Mouse (Mus musculus) thymus, postnatal 14 days (tissue): ENCODE results near the gene Lingo4.
A peak's percentile ranks its signal among the peaks of the same experiment; 100 is the strongest.

Source experiments
- DNase-seq: peaks from one replicate; pipeline ENCODE4 v3.0.0; 2021

Gene Lingo4

GRCm38 (mm10) chr3:94398217-94398616 lies at the start of gene Lingo4:
Gene Lingo4 (plus strand): TSS chr3:94398517.
- no peak for DNase-seq

DNA sequence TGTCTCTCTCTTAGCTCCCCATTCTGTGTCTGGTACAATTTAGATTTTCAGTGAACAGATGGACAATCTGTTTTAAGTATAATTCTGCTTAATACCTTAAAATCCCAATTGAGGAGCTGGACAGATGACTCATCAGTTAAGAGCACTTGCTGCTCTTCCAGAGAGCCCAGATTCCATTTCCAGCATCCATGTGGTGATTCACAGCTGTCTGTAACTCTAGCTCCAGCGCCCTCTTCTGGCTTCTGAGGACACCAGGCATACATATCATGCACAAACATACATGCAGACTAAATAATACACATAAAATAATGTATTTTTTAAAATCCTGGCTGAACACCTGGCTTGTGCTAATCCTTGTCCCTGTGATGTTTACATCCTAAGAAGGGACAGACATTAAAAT lies 37.5 kb upstream of the Lingo4 start:
- DNase-seq, result peak; percentile 51

DNA sequence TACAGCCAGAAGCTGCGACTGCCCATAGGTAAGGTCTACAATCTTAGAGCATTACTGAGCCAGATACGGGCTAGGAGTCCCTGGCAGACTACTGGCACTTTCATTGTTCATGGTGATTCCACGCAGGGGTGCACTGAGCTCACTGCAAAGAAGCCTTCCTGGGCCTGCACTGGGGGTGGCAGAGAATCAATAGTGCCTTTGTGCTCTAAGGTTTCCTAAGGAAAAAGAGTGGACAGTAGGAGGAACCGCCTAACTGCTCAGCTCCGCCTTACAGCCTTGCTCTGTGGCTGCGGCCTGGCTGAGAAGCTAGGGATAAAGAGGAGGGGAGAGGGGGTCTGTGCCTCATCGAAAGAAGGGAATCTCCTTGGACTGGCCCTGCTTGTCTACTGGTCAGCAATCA lies 36.2 kb upstream of the Lingo4 start, which contains the start of gene C2cd4d:
C2cd4d (plus strand) TSS at position 301 of the 400 bp plus-strand sequence.
- DNase-seq, result no peak

GRCm38 (mm10) chr3:94363291-94364153 lies 34.8 kb upstream of the Lingo4 start:
- DNase-seq, result no peak

DNA sequence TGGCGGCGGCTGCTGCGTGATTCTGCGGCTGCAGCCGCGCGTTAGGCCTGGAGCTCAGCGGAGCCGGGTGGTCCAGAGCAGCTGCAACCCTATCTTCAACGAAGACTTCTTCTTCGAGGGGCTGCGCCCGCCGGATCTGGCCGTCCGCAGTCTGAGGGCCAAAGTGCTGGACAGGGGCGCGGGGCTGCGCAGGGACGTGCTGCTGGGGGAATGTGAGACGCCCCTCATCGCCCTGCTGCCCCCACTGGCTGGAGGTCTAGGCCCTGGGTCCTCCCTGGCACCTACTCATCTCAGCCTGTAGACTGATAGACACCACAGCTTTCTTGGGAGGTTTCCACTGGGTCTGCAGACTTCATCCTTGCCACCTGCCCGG lies 34.2 kb upstream of the Lingo4 start:
- DNase-seq, result no peak

- peak; percentile 85 for DNase-seq
These were observed 31.6 kb upstream of the Lingo4 start for GRCm38 (mm10) chr3:94366761-94367160.

GRCm38 (mm10) chr3:94367511-94367910 lies 30.8 kb upstream of the Lingo4 start:
- DNase-seq, result no peak

GRCm38 (mm10) chr3:94368631-94369030 lies 29.7 kb upstream of the Lingo4 start:
- DNase-seq, result peak; percentile 51

- no peak for DNase-seq
These were observed 28.6 kb upstream of the Lingo4 start for GRCm38 (mm10) chr3:94369709-94370108.

- DNase-seq, result no peak
These were observed 26.7 kb upstream of the Lingo4 start for GRCm38 (mm10) chr3:94371637-94372036.

GRCm38 (mm10) chr3:94372038-94372437 lies 26.3 kb upstream of the Lingo4 start:
- no peak for DNase-seq

- peak; percentile 24 for DNase-seq
These were observed 25.7 kb upstream of the Lingo4 start, which contains the start of gene Rorc for GRCm38 (mm10) chr3:94372641-94373040. Gene Rorc (plus strand): TSS chr3:94372794.

DNA sequence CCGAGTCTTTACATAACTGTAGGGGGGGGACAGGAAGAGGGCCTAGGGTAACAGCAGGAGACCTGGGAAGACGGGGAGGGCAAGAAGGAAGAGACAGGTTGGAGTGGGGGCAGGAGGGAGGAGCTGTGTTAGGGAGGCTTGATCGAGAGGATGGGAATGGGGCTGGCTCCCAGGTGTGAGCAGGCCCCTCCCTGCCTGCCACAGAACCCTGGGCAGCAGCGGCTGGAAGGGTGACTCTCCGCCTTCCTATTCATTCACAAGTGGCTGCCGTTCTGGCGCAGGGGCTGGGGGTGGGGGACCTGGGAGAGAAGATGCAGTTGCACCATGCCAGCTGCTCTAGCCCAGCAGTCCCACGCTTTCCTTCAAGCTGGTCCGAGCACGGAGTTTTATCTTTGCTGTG lies 25.2 kb upstream of the Lingo4 start:
- peak; percentile 45 for DNase-seq

GRCm38 (mm10) chr3:94373597-94374011 lies 24.7 kb upstream of the Lingo4 start:
- DNase-seq, result peak; percentile 70

DNA sequence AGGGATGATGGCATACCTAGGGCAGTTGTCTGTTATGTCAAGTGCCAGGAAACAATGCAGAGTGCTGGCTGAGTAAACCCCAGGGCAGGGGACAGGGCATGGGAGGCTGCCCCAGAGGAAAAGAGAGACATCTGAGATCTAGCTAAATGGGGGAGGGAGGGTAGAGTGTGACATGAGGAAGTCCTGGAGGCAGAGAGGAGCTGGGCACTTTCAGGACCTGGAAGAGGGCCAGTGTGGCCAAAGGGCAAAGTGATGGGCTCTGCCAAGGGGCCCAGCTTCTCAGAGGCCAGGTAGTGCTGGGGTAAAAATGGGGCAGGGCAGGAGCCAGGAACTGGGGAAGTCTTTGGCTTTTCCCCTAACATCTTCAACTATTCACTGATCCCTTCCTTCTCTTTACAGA lies 23.7 kb upstream of the Lingo4 start:
- DNase-seq, result peak; percentile 40

DNA sequence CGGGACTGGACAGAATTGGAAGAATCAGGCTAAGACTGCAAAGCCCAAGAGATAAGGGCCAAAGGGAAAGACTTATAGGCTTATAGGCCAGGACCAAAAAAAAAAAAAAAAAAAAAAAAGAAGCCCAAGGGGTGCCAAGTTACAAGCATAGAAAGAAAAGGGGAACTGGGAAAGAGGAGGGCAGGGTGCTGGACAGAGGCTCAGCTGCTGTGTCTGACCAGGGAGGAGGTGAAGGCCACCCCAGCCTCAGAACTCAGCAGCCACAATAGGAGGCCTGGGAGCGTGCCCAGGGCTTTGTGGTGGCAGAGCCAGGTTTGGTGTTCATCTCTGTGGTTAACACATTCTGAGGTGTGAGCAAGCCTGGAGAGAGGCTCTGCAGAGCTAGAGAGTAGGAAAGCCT lies 23.2 kb upstream of the Lingo4 start:
- DNase-seq, result peak; percentile 58

DNA sequence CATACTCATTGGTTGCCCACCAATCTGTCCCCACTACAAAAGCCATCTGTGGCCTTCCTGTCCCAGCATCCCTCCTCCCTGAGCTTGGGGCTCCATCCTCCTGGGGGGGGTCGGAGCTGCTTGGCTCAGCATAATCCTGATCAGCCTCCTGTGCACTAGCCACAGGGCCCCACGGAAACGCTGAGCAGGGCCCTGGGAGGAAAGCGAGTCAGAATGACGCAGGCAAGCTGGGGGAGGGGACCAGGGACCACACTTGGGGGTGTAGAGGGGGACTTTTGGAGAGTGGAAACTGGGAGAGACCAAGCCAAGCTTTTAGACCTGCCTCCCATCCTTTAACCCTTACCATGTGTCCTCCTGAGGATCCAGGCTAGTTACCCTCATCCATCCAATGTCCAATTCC lies 22.5 kb upstream of the Lingo4 start:
- DNase-seq, result peak; percentile 88

DNA sequence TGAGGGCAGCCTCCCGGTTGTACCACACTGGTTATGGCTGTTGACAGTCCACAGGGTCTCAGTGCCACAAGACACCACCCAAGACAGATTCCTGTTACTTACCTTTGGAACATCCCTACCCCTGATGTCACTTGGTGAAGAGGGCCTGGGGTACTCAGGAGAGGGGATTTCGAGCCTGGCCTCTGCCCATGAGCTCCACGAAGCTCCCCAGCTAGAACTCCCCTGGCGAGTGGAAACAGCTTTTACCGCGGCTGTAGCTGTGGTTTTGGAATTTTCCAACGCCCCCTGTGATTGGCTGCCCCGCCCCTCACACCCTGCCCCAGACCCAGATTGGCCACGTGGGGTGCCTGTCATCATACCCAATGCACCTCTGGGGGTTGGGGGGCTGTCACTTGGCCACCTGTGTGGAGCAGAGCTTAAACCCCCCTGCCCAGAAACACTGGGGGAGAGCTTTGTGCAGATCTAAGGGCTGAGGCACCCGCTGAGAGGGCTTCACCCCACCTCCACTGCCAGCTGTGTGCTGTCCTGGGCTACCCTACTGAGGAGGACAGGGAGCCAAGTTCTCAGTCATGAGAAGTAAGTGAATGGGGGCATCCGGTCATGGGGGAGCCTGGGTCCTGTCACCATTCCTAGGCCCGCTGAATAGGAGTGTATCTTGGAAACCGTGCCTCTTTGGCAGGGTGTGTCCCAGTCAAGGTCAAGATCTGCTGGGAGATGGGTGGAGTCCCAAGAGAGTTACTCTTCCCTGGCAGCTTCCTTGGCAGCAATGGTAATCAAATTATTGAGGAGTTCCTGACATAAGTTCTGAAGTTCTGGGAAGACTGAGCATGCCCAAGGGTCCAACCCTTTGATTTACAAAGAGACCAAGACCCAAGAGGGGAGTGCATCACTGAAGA lies 21.0 kb upstream of the Lingo4 start:
- DNase-seq, result peak; percentile 98

- DNase-seq, result peak; percentile 40
These were observed 18.3 kb upstream of the Lingo4 start for GRCm38 (mm10) chr3:94379831-94380510.

GRCm38 (mm10) chr3:94382308-94382707 lies 16.0 kb upstream of the Lingo4 start:
- DNase-seq, result peak; percentile 80

- DNase-seq, result peak; percentile 65
These were observed 14.8 kb upstream of the Lingo4 start for GRCm38 (mm10) chr3:94383476-94383875.

DNA sequence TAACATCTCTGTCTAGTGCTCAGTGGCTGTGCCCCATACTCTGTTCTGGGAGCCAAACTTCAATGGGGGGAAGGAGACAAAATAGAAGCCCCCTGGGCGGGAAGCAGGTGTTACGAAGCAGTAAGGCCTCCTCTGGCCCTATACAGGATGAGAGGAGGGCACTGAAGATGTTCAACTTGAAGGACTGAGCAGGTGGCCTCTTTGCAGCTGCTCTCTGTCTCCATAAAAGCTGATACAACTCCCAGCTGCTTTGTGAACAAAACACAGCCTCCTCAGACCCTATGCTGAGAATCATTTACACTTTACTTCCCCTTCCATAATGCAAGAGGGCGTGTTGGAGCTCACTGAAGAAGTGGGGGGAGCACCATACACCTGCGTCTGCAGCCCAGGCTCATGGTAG lies 11.6 kb upstream of the Lingo4 start:
- peak; percentile 82 for DNase-seq

DNA sequence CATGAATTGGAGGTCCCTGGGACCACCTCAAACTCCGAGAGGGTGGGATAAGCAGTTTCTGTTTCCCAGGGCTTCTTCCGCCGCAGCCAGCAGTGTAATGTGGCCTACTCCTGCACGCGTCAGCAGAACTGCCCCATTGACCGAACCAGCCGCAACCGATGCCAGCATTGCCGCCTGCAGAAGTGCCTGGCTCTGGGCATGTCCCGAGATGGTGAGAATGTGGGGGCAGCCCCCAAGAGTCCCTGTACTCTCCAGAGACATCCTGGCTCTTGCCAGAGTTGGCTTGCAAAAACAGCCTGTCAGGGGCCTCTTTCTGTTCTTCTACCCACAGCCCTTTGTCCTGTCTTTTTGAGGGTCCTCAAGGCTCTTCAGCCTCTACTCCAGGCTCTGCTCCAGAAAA lies 10.9 kb upstream of the Lingo4 start:
- peak; percentile 49 for DNase-seq
